Mouse (Mus musculus): ENCODE measurements around the gene Slc43a2. TPM values are rescaled to one million over a fixed set of nuclear protein-coding genes. Genes with fewer than 3 reads are reported as not detected.

Slc43a2 gene
- polyA plus RNA-seq, 1 experiment, result 363 TPM

DNA sequence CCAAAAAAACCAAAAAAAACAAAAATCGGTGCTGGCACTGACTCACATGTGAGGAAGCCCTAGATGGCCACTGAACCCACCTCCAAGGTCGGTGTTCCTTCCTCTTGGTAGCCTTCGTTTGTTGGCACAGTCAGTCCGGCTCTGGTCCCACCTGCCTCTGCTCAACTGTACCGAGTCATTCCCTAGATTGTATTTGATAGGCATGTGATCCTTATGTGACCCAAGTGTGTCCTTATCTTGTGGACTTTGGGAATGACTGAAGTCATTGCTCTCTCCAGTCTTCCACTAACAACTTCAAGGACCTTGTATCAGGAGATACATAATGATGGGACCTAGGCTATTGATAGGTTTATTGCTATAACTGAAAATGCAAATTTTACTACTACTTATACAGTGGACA lies 73.3 kb downstream of the Slc43a2 start:
- WGBS, result 85% methylated on average over 5 of the region's 5 CpGs
- H3K4me1 ChIP-seq (ENCODE audit: control insufficient read depth, insufficient read depth, low read length), result peaks cover 5% of the 10 kb centered on the region; the same call in 1 of the 2 replicates
- H3K4me3 ChIP-seq (ENCODE audit: insufficient read depth, low read depth, low read length), result no peak overlapping the region
- TF ChIP-seq CTCF (IDR thresholded peaks at IDR 0.05; ENCODE audit: insufficient read depth, low read depth, low read length) (no peak), POLR2A (IDR thresholded peaks at IDR 0.05; ENCODE audit: insufficient read depth, low read depth, low read length) (no peak)
- no peak overlapping the region for H3K27ac ChIP-seq (ENCODE audit: insufficient read depth, low read depth, low read length)

DNA sequence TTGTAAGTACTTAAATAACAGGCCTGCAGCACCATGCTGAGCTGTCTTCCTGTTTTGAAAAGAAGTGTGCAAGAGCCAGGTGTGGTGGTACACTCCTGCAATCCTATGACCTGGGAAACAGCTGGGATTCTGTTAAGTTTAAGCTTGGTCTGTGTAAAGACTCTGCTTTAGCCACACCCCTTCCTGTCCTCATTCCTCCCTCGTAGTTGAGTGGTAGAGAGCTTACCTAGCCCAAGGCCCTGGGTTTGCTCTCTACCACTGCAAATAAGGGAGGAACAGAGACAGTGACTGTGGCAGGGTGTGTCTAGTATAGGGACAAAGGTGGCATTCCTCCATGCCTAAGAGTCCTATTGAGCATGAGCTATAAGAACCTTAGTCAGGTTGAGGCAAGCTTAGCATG lies 73.8 kb downstream of the Slc43a2 start:
- Histone ChIP-seq H3K4me1 (ENCODE audit: control insufficient read depth, insufficient read depth, low read length) (peaks cover 5% of the 10 kb centered on the region; the same call in 1 of the 2 replicates), H3K27ac (ENCODE audit: insufficient read depth, low read depth, low read length) (no peak overlapping the region), H3K4me3 (ENCODE audit: insufficient read depth, low read depth, low read length) (no peak overlapping the region)
- WGBS, result 73% methylated on average over 1 of the region's 1 CpGs
- TF ChIP-seq POLR2A (IDR thresholded peaks at IDR 0.05; ENCODE audit: insufficient read depth, low read depth, low read length) (no peak), CTCF (IDR thresholded peaks at IDR 0.05; ENCODE audit: insufficient read depth, low read depth, low read length) (no peak)

DNA sequence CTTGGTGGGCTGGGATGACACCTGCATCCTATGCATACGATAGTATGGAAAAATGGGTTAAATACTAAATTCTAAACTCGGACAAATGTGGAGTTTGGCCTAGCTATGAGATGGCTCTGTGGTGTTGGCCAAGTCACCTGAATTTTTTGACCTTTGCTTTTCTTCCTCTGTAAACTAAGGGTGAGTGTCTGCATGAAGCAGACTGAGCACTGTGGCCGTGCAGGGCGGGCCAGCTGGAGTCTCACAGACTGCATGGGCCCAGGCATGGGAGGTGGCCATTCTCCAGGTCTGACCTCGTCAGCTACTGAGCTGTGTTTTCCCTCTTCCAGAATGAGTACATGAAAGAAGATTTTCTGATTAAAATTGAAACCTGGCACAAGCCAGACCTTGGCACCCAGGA lies 77.3 kb downstream of the Slc43a2 start:
- H3K27ac ChIP-seq (ENCODE audit: insufficient read depth, low read depth, low read length), result no peak overlapping the region
- H3K4me1 ChIP-seq (ENCODE audit: control insufficient read depth, insufficient read depth, low read length), result 0 out of 2 replicates have a peak, but pooled peaks cover 2% of the 10 kb centered on the region
- 86% methylated on average over 5 of the region's 5 CpGs for WGBS
- H3K4me3 ChIP-seq (ENCODE audit: insufficient read depth, low read depth, low read length), result no peak overlapping the region
- TF ChIP-seq CTCF (IDR thresholded peaks at IDR 0.05; ENCODE audit: insufficient read depth, low read depth, low read length), result no peak
- no peak for TF ChIP-seq POLR2A (IDR thresholded peaks at IDR 0.05; ENCODE audit: insufficient read depth, low read depth, low read length)

DNA sequence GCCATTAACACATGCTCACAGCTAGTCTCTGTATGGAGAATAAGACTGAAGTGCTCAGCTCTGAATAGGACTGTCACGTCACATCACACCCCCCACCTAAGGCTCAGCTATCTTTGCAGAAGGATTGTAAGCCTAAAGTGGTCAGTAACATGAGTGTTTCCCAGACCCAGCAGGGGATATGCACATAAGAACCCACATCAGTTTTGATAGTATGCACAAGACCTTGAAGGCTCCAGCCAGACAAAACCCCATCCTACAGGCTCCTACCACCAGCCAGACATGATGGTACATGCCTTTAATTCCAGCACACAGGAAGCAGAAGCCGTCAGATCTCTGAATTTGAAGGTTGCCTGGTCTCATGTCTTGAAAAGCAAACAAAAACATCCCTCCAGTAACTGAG lies 78.5 kb downstream of the Slc43a2 start:
- no peak for TF ChIP-seq POLR2A (IDR thresholded peaks at IDR 0.05; ENCODE audit: insufficient read depth, low read depth, low read length)
- no peak for TF ChIP-seq CTCF (IDR thresholded peaks at IDR 0.05; ENCODE audit: insufficient read depth, low read depth, low read length)
- H3K27ac ChIP-seq (ENCODE audit: insufficient read depth, low read depth, low read length), result no peak overlapping the region
- 73% methylated on average over 2 of the region's 2 CpGs for WGBS
- H3K4me3 ChIP-seq (ENCODE audit: insufficient read depth, low read depth, low read length), result no peak overlapping the region
- H3K4me1 ChIP-seq (ENCODE audit: control insufficient read depth, insufficient read depth, low read length), result 0 out of 2 replicates have a peak, but pooled peaks cover 2% of the 10 kb centered on the region

DNA sequence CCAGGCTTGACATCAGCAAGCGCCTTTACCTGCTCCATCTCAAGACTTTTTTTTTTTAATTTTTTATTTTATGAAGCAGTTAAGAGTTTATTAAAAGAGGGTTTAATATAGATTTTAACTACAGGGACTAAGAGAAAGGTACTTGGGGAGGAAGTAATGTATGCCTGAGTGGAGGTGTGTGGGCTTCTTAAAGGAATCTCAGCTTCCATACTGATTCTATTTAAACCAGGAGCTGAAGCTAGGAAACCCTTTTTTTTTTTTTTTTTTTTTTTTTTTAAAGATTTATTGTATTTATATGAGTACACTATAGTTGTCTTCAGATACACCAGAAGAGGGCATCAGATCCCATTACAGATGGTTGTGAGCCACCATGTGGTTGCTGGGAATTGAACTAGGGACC lies 83.3 kb downstream of the Slc43a2 start:
- TF ChIP-seq CTCF (IDR thresholded peaks at IDR 0.05; ENCODE audit: insufficient read depth, low read depth, low read length) (no peak), POLR2A (IDR thresholded peaks at IDR 0.05; ENCODE audit: insufficient read depth, low read depth, low read length) (no peak)
- Histone ChIP-seq H3K4me1 (ENCODE audit: control insufficient read depth, insufficient read depth, low read length) (no peaks in the 10 kb centered on the region), H3K4me3 (ENCODE audit: insufficient read depth, low read depth, low read length) (no peak overlapping the region), H3K27ac (ENCODE audit: insufficient read depth, low read depth, low read length) (no peak overlapping the region)
- 100% methylated on average over 1 of the region's 1 CpGs for WGBS

DNA sequence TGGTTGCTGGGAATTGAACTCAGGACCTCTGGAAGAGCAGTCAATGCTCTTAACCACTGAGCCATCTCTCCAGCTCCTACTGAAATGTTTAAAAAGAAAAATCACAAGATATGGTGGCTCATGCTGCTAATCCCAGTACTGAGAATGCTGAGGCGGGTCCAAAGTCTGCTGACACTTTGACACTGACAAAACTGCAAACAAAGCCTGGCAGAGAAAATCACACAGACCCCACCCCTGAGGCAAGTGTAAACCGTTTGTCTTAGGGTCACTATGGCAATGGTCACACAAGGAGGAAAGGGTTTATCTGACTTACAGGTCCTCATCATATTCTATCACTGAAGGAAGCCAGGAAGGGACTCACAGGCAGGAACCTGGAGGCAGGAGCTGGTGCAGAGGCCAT lies 84.1 kb downstream of the Slc43a2 start:
- H3K27ac ChIP-seq (ENCODE audit: insufficient read depth, low read depth, low read length), result no peak overlapping the region
- WGBS, result 84% methylated on average over 2 of the region's 2 CpGs
- TF ChIP-seq CTCF (IDR thresholded peaks at IDR 0.05; ENCODE audit: insufficient read depth, low read depth, low read length) (no peak), POLR2A (IDR thresholded peaks at IDR 0.05; ENCODE audit: insufficient read depth, low read depth, low read length) (no peak)
- peaks cover 4% of the 10 kb centered on the region; the same call in 1 of the 2 replicates for H3K4me1 ChIP-seq (ENCODE audit: control insufficient read depth, insufficient read depth, low read length)
- H3K4me3 ChIP-seq (ENCODE audit: insufficient read depth, low read depth, low read length), result no peak overlapping the region

DNA sequence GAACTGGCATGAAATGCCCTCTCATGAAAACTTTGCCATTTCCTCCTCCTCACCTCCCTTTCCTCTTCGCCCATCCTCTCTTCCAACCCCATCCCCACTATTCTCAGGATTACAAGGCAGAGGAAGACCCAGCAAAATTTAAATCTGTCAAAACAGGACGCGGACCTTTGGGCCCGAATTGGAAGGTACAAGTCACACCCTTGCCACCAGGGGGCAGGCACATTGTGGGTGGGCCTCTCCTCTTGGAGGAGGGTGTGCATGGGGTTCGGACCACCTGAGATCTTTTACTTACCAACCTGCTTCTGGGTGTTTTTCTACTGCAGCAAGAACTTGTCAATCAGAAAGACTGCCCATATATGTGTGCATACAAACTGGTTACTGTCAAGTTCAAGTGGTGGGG lies 87.6 kb downstream of the Slc43a2 start:
- H3K4me3 ChIP-seq (ENCODE audit: insufficient read depth, low read depth, low read length), result no peak overlapping the region
- H3K27ac ChIP-seq (ENCODE audit: insufficient read depth, low read depth, low read length), result no peak overlapping the region
- WGBS, result 81% methylated on average over 5 of the region's 5 CpGs
- TF ChIP-seq CTCF (IDR thresholded peaks at IDR 0.05; ENCODE audit: insufficient read depth, low read depth, low read length) (peak; percentile 28; the same call in 1 of the 2 replicates), POLR2A (IDR thresholded peaks at IDR 0.05; ENCODE audit: insufficient read depth, low read depth, low read length) (no peak)
- H3K4me1 ChIP-seq (ENCODE audit: control insufficient read depth, insufficient read depth, low read length), result peaks cover 4% of the 10 kb centered on the region; the same call in 1 of the 2 replicates

DNA sequence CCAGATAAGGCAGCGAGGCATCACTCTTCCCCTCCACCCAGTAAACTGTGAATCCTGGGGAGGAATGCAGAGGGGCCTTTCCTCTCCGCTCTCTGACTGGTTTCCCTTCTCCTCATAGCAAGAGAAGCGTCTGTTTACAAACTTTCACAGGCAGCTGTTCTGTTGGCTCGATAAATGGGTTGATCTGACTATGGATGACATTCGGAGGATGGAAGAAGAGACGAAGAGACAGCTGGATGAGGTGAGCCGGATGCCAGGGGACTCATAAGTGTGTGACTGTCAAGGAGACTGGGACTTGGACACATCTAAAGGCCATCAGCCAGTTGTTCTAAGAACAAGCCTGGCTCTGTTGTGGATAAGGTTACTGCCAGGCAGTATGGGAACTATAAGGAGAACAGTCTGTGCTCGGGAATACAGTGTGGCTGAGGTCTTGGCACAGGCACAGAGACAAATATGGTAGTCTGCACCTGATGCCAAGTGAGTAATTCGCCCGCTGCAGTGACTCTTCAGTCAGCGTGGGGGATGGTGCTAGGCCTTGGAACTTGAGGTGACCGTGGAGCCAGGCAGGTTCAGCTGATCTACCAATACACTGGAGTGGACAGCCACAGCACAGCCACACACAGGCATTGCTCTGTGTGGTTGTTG lies 88.8 kb downstream of the Slc43a2 start:
- WGBS, result 75% methylated on average over 12 of the region's 12 CpGs
- Histone ChIP-seq H3K4me3 (ENCODE audit: insufficient read depth, low read depth, low read length) (no peak overlapping the region), H3K27ac (ENCODE audit: insufficient read depth, low read depth, low read length) (no peak overlapping the region), H3K4me1 (ENCODE audit: control insufficient read depth, insufficient read depth, low read length) (peaks cover 4% of the 10 kb centered on the region; the same call in 1 of the 2 replicates)
- TF ChIP-seq CTCF (IDR thresholded peaks at IDR 0.05; ENCODE audit: insufficient read depth, low read depth, low read length), result no peak

DNA sequence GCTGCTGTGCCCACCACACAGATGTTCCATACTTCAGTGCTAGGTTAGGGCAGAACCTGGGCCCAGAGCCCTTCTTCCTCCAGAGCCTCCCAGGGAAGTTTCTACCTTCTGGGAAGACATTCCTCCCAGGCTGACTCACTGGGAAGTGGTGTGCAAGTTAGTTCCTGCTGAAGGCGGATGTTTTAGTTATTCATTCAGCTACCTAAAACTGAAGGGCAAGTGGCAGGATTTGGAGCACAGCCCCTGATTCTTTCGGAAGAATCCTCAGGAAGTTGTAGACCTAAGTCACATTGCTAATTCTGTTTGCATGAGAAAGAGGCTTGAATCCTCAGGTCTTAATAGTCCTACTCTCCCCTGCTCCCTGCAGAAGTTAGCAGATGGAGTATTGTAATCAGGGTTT lies 89.9 kb downstream of the Slc43a2 start:
- no peak overlapping the region for H3K27ac ChIP-seq (ENCODE audit: insufficient read depth, low read depth, low read length)
- 83% methylated on average over 2 of the region's 2 CpGs for WGBS
- no peak for TF ChIP-seq CTCF (IDR thresholded peaks at IDR 0.05; ENCODE audit: insufficient read depth, low read depth, low read length)
- TF ChIP-seq POLR2A (IDR thresholded peaks at IDR 0.05; ENCODE audit: insufficient read depth, low read depth, low read length), result no peak
- H3K4me3 ChIP-seq (ENCODE audit: insufficient read depth, low read depth, low read length), result no peak overlapping the region
- H3K4me1 ChIP-seq (ENCODE audit: control insufficient read depth, insufficient read depth, low read length), result peaks cover 4% of the 10 kb centered on the region; the same call in 1 of the 2 replicates

Measured in olfactory bulb, adult 2 months (tissue).